Mouse (Mus musculus): ENCODE results near the gene Prr7. TPM values are rescaled to one million over a fixed set of nuclear protein-coding genes. Genes with fewer than 3 reads are reported as not detected.

The Prr7 gene
- total RNA-seq, 2 experiments from 2014 or later = 1.6 TPM; not detected in 1

- no peak for ATAC-seq (replicated peaks; ENCODE audit: poor library complexity, severe bottlenecking)
These were observed 10.6 kb downstream of the Prr7 start for GRCm38 (mm10) chr13:55474621-55475069.

GRCm38 (mm10) chr13:55475750-55476149 is 11.7 kb downstream of the Prr7 start:
- ATAC-seq (replicated peaks; ENCODE audit: poor library complexity, severe bottlenecking) = no peak

GRCm38 (mm10) chr13:55476256-55476655 is 12.2 kb downstream of the Prr7 start:
- ATAC-seq (replicated peaks; ENCODE audit: poor library complexity, severe bottlenecking) = no peak

- no peak for ATAC-seq (replicated peaks; ENCODE audit: poor library complexity, severe bottlenecking)
These were observed 13.4 kb downstream of the Prr7 start for GRCm38 (mm10) chr13:55477492-55477891.

GRCm38 (mm10) chr13:55478036-55478435 is 14.0 kb downstream of the Prr7 start:
- no peak for ATAC-seq (replicated peaks; ENCODE audit: poor library complexity, severe bottlenecking)

DNA sequence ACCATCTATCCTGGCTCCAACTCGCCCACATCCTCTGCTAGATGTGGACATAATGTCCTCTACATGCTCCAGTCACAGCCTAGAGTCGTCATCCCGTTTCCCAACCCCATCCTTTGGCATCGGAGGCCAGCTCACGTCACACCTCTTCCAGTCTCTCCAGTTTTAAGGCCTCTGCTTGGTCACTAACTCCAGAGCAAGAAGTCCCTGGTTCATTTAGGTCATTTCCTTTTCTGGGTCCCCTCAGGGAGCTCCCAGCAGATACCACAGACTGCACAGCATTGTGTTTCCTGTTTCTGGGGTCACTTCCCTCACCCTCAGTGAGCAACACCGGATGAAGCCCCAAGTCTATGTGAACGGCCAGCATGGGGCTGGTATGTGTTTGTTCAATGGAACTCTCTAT is 14.9 kb downstream of the Prr7 start:
- ATAC-seq (replicated peaks; ENCODE audit: poor library complexity, severe bottlenecking) = peak; percentile 82

DNA sequence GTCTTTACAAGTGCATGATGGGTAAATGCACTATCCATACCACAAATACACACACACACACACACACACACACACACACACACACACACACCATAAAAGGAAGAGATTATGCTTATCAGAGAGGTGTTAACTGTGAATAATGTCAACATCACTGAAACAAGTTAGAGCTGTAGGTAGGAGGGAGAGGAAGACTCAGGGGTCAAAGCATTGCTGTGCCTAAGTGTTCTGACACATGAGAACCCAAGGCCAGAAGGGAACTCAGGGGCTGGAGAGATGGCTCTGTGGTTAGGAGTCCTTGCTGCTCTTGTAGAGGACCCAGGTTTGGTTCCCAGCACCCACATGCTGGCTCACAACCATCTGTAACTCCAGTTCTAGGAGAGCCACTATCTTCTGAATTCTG is 15.9 kb downstream of the Prr7 start:
- no peak for ATAC-seq (replicated peaks; ENCODE audit: poor library complexity, severe bottlenecking)

DNA sequence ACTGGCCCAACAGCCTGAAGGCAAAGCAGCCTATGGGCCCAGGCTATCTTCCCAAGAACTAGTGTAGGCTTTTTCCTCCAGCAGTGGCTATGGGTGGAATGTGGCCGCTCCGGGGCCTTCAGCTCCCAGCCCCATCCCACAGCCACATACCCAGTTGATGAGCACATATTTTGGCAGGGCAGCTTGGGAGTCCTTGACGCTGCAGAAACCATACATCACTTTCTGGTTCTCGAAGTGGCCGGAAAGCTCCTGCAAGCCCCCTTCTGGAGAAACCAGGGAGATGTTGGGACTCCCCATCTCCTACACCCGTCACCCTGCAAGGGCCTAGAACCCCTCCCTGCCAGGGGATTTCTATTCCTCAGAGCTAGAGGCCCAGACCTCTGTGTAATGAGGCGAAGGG is 18.5 kb downstream of the Prr7 start:
- no peak for ATAC-seq (replicated peaks; ENCODE audit: poor library complexity, severe bottlenecking)

GRCm38 (mm10) chr13:55483071-55483470 is 19.0 kb downstream of the Prr7 start:
- no peak for ATAC-seq (replicated peaks; ENCODE audit: poor library complexity, severe bottlenecking)

GRCm38 (mm10) chr13:55483593-55483992 is 19.5 kb downstream of the Prr7 start:
- ATAC-seq (replicated peaks; ENCODE audit: poor library complexity, severe bottlenecking) = no peak

GRCm38 (mm10) chr13:55484520-55485088 is 20.5 kb downstream of the Prr7 start:
- no peak for ATAC-seq (replicated peaks; ENCODE audit: poor library complexity, severe bottlenecking)

DNA sequence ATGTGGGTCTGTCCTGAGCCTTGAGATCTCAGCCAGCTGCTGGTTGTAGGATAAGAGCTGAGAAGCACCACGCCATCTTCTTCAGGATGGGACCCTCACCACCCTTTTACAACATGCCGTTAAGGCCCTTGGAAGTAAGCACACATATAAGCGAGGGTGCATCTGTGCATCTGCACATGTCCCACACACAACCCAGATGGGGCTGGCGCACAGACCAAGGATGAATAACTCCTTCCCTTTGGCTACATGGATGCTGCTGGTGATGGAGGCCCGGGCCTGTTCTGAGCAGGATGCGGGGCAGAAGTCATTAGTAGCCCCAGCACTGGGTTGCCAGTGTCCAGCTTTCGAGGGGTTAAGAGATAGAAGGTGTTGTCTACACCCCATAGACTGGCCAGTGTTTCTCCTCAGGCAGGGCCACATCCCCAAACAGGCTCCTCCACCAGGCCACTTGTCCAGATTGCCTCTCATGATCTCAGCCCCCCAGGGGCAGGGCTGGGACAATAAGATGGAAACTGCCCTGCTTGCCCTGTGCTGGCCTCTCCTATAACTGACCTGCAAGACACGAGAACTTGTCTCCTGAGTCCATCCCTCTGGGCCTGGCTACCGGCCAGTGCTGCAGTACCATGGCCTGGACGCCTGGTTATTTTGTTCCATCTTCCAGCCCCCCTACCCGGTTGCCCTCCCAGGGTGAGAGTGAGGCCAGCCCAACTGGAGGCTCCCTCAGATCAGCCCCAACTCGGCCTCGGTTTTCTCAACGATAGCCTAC is 22.1 kb downstream of the Prr7 start:
- ATAC-seq (replicated peaks; ENCODE audit: poor library complexity, severe bottlenecking) = no peak

GRCm38 (mm10) chr13:55486916-55487577 is 23.0 kb downstream of the Prr7 start:
- peak; percentile 69 for ATAC-seq (replicated peaks; ENCODE audit: poor library complexity, severe bottlenecking)

- ATAC-seq (replicated peaks; ENCODE audit: poor library complexity, severe bottlenecking) = peak; percentile 17; the same call in 1 of the 2 replicates
These were observed 23.8 kb downstream of the Prr7 start, which contains the start of gene Dbn1 for GRCm38 (mm10) chr13:55487578-55488498. Gene Dbn1, minus strand, starts transcription at chr13:55488111.

GRCm38 (mm10) chr13:55494257-55494656 is 30.2 kb downstream of the Prr7 start:
- no peak for ATAC-seq (replicated peaks; ENCODE audit: poor library complexity, severe bottlenecking)

DNA sequence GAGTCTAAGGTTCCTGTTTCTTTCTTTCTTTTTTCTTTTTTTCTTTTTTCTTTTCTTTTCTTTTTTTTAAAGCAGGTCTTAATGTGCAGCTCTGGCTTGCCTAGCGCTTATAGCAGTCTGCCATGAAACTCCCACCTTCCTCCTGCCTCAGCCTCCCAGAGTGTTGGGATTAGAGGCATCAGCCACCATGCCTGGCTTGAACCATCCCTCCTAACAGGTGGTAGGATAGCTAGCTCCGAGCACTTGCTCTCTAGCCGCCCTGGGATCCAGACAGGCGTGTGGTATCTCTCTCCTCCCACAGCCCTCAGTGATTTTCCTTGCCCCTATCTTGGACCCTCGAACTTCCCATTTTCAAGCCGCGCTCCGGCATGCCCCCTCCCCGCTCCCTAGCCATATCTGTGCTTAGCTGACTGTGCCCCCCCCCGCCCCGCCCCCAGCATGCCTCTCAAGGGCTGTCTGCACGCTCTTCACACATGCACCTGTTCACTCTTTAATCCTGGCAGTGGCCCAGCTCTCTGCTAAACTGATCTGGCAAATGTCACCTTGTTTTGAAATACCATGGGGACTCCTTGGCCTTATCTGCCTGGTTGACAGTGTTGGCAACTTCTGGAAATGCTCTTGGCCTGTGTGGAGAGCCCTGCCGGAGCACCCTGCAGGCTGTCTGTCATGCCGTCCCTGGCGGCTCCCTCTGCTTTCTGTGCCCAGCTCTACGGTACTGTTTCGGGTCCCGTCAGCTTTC is 31.0 kb downstream of the Prr7 start:
- ATAC-seq (replicated peaks; ENCODE audit: poor library complexity, severe bottlenecking) = peak; percentile 57

GRCm38 (mm10) chr13:55495702-55496101 is 31.6 kb downstream of the Prr7 start:
- ATAC-seq (replicated peaks; ENCODE audit: poor library complexity, severe bottlenecking) = no peak

DNA sequence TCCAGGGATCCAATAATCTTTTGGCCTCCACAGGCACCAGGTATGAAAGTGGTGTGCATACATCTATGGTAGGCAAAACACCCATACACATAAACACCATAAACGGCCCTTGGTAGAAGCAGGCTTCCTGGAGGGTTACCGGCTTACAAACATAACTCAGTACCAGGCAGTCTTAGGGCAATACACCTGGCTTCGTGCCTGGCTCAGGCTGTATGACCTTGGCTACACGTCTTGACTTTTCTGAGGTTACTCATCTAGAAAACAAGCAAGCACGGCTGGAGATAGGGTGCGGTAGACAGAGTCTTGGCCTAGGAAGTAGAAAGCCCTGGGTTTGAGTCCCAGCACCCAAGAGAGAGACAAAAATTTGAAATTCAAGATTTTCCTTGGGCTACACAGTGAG is 32.6 kb downstream of the Prr7 start:
- no peak for ATAC-seq (replicated peaks; ENCODE audit: poor library complexity, severe bottlenecking)

DNA sequence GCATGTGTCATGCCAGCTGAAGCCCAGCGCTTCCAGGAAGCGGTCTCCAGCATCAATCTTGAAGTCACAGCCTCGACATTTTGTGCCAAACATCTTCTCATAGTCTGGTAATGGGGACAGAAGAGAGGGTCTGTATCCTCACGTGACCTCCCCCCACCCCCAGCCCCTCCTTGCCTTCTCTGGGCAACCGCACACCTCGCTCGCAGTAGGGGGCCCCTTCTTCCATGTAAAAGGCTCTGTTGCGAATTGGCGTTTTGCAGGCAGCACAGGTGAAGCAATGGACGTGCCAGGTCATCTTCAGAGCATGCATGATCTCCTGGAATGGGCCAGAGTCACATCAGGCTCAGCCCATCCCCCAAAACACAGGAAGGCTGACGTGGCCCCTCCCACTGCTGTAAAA is 34.8 kb downstream of the Prr7 start:
- ATAC-seq (replicated peaks; ENCODE audit: poor library complexity, severe bottlenecking) = no peak

DNA sequence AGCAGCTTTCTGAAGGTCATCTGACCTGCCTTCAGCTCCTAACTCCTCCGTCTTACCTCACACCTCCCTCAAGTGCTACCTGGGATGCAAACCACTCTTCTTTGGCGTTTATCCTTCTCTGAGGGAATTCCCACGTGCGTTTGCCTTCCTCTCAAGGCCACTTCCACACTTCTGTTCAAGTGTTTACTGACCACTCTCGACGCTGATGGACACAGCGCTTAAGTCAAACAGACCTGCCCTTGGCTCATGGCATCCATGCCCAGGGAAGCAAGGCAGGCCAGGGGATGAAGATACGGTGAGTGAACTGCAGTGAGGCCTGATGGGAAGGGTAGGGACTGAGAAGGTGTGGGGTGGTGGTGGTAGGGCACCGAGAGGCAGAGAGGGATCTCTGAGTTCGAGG is 36.5 kb downstream of the Prr7 start:
- ATAC-seq (replicated peaks; ENCODE audit: poor library complexity, severe bottlenecking) = no peak

All from granulocyte monocyte progenitor cell, adult 5-6 weeks (primary cell).